Mouse (Mus musculus): ENCODE data around the gene Grip2. TPM values are rescaled to one million over a fixed set of nuclear protein-coding genes. Genes with fewer than 3 reads are reported as not detected.
A peak's percentile ranks its signal among the peaks of the same experiment; 100 is the strongest.

Gene Grip2
- total RNA-seq, 2 experiments from 2014 or later, result 7.2 to 7.4 TPM

DNA sequence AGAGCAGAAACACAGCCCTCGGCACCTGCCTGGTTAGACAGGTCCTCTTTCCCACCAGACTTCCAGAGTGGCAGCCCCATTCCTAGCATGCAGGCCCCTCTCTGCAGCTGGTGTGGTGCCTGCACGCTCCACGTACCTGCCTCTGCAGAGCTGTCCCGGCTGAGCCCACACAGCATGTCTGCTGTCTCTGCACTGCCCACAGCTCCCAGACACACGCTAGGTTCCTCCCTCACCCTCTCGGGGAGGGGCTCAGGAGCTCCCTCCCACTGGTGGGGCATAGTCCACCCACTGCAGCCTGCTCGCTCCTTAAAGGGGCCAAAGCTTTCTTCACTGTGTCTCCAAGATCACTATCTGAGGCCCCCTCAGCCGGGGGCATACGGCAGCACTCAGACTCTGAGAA is 31.0 kb downstream of the Grip2 start:
- peak in 1 of 2 experiments; percentile 42 for DNase-seq

DNA sequence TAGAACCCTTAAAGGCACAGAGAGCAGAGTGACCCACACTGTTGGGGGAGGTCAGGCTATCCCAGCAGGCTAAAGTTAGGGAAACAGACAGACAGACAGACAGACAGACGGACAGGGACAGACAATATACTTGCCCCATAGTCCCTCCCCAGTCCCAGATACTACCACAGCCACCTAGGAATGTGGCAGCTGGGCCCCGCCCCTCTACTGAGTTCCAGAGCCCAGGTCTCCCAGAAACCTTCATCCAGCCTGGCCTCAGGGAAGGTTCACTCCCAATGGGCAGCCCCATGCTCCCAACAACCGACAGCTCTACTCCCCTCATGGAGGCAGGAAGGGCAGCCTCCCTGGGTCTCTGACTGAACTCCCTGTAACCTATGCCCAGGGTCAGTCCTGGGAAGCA is 31.4 kb downstream of the Grip2 start:
- no peak for DNase-seq

DNA sequence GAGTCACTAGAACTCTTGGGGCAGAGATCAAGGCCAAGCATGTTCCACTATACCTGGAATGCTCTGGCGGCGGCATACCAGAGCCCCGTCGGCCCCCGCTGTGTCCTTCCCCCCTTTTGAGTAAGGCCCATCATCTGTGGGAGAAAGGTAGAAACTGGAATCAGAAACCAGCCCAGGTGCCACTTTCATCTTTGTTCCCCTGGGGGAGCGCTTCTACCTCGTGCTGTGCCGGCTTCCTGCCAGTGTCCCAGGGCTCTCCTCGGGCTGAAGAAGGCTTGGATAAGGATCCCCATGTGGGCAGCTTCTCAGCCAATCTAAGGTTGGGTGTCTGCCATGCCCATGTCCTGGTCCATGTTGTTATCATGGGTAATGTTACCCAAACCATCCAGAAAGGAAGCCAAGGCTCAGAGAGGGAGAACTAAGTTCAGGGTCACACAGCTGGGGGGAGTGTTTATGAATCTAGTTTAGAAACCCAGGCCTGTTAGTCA is 38.7 kb downstream of the Grip2 start:
- peak; percentile 43 to 61 for DNase-seq

DNA sequence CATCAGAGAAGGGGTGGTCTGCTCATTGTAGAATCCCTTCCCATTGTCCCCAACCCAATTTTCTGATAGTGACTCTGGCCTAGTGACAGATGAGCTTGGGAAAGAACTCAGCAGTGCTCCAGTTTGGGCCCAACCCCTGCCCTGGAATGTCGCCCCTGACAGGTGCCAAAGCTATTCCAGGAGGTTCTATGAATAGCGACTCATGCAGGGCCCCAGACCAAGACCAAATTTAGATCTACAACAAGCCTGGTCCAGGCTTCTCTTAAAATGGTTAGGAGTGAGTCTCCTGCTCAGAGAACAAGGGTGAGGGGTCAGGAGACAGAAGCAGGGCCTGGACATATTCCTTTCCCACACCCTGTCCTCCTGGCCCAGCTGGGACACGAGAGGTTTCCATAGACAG is 42.0 kb downstream of the Grip2 start:
- peak; percentile 72 to 85 for DNase-seq

DNA sequence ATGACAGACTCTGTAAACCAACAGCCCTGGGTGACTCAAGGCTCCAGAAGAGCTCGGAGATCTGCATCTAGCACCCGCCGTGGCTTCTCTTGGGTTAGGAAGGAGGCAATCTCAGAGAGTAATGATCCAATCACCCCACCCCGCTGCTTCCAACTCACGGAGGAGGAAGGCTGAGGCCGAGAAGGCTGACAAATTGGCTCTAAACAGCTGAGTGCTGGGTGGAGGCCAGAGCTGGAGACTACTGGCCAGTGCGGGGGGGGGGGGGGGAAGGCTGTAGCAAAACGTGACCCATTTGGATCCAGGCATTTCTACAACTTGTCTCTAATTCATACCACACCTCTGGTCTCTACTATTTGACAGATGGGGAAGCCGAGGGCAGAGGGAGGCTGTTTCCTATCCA is 47.8 kb downstream of the Grip2 start:
- no peak for DNase-seq

DNA sequence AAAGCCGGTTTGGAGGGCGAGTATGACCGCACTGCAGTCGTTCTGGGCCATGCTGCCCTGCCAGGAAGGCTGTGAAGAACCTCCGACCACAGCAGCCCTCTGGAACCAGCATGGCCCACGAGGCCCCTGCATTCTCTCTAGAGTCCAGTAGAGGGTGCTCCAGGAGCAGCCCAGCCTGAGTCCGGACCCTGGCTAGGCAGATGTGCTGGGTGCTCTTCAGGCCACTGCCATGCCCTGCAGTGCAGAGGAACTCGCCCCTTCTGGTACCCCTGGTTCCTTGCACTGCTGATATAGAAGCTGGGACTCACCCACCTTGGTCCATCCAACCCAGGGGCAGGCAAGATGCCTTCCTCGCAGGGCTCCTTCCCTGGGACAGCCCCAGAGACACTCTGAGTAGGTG is 50.5 kb downstream of the Grip2 start:
- DNase-seq, result peak; percentile 48 to 68

DNA sequence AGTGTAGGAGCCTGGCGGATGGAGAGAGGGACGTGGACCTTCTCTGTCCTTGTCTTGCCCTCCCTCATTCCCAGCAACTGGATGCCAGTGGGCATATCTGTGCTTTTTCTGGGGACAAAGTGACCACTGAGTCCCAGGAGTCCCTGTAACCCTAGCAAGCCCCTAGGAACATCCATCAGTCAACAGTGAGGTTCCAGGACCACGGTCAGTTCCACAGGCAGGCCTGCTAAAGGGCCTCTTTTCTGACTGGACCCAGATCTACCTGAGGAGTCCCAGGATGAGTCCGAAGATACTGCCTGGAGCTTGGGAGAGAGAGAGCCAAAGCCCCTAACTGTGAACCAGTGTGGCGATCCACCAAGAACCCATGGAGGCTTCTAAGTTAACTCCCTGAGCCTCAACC is 53.1 kb downstream of the Grip2 start:
- no peak for DNase-seq

DNA sequence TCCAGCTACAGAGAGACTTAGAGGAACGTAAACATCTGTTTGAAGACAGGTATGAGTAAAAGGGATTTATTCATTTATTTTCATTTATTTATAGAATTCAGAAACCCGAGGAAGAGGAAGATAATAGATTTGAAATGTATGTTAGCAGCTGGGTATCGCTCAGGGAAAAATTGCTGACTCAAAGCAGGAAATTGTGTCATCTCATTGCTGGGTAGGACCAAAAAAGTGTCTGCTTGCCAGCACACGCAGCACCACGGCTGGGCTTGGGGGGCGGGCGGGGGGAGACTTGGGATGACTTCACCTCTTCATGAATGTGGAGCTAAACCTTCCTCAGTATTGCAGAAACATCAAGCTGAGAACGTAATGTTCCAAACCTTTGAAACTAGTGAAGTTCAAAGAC is 59.5 kb downstream of the Grip2 start:
- no peak for DNase-seq

DNA sequence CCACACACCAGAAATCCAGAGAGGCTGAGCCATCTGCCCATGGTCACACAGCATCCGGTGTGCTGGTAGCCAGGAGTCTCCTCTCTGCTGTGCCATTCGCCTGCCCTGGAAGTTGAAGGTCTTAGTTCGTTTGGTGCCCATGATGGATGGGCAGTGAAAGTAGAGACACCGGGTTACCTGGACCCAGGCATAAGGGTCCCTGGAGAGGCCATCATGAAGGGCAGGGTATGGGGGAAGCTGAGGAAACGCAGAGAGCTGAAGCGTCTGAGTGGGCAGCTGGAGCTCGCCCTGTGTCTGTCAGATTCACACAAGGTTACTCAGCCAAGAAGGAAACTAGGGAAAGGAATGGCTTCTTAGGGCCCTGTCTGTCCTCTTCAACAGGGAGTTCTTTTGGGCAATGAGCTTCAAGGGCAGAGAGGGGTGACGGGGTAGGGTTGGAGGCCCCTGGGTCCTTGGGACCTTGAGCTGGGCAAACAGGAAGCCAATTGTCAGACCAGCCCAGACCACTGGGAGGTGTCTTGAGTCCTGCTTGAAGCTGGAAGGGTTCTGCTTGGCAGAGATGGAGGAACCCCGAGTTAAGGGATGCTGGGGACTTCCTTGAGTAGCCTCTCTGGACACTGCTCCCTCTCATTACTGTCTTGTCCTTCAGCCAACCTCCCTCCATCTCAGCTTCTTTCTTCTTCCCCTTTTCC is 64.9 kb downstream of the Grip2 start:
- no peak for DNase-seq

DNA sequence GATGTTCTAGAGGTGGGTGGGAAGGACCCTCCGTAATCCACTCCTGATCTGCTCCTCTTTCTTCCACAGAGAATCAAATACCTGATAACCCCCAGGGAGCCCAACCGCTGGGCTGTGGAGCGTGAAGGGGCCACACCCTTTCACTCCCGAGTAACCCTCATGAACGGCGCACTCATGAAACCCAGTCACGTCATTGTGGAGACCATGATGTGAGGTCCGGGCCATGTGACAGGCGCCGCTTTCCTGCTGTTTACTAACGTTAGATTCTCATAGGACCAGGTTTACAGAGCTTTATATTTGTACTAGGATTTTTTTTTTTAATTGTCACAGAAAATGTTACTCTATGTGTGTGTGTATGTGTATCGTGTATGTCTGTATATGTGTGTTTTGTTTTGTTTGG is 72.2 kb downstream of the Grip2 start:
- DNase-seq, result no peak

DNA sequence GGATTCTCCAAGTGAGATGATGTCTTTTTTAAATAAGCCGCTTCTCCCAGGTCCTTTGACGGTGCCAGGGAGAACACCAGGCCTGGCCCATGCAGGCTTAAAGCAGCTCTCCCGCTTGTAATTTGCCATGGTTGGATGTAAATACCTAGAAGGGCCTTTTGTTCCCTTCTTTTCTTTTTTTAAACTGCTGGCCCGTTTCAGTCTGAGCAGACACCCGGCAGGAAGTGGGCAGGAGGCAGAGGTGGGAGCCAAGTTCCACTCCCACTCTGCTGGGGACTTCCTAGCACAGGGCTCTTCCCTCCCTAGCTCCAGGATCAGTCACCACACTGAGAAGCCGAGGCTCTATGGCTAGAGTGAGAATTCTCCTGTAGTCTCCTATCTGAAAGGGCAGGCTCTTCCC is 73.0 kb downstream of the Grip2 start:
- no peak for DNase-seq

DNA sequence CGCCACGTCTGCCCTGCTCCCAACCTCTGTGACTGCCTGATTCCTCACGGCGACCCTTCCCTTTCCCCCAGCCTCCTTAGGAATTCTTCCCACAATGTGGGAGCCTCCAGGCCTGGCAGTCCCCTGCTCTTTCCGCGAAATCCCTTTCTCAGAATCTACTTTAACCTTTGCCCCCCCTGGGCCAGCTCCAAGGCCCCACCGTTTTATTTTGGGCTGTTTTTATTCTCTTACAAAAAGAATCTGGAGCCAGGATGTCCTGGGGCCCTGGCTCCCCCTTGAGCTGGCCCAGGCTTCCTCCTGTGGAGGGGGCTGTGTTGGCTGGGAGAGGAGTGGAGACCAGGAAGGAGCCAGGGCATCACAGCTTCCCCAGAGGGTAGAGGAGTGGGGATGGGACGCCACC is 74.2 kb downstream of the Grip2 start:
- DNase-seq, result peak in 1 of 2 experiments; percentile 35

DNA sequence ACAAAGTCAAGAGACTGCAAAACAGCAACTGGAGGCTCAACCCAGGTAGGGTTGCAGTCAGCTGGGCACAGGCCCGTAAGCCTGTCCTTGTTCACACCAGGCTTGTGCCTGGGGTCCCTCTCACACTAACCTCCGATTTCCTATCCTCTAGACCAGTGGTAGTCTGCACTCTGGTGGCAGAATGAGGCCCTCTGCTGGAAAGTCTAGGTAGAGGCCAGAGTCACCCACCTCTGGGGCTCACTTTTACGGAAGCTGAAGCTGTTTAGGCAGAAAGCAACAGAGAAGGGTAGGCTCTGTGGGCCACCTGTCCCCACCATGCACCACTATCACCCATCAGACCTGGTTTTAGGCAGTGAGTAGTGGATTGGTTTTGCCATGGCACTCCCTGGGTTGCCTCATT is 76.1 kb downstream of the Grip2 start:
- DNase-seq, result no peak

DNA sequence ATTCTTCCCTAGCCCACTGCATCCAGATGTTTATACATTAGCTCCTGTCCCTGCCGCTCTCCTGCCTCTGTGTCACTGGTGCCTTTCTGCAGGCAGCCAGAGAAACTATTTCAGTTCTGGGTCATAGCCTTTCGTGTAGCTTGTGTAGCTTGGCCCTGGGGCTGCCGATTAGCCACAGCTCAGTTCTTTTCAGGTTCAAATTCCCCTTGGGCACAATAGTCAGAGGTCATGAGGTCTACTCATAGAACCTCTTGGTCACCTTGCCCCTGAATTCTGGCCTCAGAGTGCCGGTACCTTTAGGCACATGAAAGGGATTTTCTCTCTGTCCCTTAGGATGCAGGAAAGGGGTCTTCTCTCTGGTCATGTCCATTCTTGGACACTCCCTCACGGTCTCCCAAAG is 80.3 kb downstream of the Grip2 start:
- no peak for DNase-seq

DNA sequence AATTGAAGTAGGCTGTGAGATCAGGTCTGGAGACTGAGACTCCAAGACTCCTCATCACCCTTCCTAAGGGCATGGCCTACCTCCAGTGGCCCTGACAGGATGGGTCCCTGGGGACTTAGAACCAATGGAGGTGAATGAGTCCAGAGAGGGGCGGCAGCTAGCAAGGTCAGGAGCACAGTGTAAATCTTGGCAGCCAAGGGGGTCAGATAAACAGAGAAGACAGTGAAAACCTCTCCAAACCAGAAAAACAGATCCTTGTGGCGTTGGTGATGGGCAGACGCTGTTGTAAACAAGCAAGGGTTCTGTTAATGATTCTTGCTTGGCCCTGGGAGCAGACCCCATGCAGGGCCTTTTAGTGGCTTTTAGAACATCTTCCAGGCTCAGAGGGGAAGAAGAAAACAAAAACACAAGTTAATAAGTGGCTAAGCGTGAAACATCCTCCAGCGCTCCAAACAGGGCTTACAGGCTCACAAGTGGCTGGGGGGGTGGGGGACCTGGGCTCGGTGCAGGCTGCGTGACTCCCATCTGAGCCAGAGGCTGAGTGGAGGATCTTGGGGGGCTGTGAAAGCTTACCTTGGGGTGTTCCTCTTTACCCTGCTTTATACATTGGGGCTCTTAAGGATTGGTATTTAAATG is 81.0 kb downstream of the Grip2 start:
- no peak for DNase-seq

DNA sequence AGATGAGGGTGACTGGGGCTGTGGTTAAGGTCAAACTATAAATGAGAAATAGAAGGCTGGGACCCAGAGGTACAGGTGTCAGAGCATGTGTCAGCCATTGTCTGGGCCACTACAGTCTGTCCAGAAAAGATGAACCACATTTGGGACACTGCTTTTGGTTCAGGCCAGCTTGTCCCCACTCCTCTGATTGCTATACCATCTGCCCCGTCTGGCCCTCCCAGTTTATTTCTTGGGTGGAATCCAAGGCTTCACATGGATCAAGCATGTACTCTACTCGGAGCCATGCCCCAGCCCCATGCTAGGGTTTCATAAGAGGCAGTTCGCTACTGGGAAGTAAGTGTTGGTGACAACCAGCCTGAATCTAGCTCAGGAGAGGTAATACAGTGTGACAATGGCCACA is 81.8 kb downstream of the Grip2 start:
- no peak for DNase-seq

DNA sequence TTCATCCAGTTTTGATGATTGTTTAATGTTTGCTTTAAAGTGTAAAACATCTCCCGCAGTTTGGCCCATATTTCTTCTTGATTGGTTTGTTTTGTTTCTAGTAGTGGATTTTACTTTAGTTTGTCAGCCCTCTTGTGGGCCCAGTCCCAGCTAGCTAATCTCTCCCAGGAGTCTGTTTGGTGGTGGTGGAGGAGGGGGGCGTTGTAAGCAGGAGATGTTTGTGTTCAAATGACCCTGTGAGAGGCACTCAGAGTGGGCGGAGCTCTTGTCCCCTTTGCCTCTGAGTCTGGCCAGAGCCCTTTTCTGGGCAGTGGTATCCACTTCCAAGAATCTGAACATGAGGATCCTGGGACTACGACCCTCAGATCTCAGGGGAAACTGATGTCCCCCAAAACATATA is 83.2 kb downstream of the Grip2 start:
- no peak for DNase-seq

DNA sequence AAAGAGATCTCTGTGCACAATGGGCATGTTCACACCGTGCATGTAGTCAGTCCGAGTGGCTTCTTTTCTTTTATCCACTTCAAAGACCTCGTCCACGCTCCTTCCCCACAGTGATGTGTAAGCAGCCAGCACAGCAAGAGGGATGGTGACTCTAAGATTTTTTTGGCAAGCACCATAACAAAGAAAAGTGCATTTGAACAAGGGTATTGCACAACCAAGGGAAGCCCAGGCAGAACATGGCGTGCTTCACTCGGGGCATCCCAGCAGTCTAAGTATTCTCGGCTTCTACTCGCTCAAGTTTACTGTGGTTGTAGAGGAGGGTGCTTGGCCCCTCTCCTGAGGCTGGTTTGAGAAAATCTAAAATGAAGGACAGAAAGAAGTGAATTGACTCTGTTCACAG is 84.1 kb downstream of the Grip2 start:
- no peak for DNase-seq

DNA sequence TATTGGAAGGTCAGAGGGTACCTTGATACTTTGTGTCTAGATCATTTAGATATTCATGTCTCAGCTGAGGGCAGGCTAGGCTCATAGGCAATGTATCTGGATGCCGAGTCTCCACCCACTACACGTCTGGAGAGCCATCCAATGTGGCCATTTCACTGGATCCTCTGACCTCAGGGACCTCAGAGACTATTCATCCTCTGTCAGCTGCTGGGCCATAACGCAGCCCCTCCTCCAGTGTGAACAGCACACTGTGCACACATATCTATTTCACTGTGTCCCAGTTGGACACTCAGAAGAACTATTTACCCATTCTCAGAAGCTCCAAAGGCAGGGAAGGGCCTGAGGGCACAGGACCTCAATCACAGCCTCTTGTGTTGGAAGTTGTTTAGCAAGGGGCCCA is 84.6 kb downstream of the Grip2 start:
- no peak for DNase-seq

DNA sequence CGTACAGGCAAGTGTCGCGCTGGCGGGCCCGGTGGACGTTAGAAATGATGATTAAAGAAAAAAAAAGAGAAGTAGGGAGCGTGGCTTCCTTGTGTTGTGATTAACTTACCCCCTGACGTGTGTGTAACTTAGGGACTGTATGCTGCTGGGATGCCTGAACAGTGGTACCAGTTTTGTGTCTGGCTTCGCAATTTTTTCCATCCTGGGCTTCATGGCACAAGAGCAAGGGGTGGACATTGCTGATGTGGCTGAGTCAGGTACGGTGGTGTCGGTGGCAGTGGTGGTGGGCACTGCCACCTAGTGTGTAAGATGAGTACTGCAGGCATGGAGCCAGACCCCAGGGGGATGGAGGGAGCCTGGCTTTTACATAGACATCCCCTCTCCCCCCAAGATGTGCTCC is 86.0 kb downstream of the Grip2 start:
- DNase-seq, result peak; percentile 61 to 82

DNA sequence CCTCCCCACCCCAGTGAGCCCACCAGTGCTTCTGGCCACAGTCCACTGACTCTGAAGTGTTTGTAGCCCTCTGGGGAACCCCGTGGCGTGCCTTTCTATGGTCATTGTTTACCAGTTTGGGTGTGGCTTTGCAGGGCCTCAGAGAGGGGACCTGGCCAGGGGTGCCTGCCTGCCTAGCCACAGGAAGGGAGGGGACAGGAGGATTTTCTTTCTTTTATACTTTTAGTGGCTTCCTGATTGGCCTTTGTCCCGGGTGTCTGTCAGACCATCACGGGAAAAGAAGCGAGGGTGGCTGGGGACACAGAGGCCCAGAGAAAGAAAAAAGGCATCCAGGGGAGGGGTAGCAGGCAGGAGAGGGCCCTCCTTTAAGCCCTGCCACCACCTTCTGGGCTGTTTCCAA is 89.0 kb downstream of the Grip2 start:
- peak; percentile 54 to 81 for DNase-seq

DNA sequence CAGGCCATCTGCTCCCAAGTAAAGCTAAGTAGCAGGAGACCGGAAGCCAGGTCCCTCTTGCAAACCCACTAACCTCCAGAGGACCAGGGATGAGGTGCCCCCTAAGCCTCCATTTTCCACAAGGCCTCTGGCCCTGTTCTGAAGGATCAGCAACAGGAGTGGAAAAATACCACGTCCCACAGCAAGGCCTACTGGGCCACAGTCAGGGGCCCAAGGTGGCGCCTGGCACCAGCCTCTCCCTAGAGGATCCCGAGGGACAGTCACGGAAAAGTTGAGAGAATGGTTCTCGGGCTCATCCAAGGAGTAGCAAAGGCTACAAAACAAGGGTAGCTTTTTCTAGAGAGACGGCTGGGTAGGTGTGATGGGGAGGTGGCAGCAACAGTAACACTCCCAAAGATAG is 89.6 kb downstream of the Grip2 start:
- peak in 1 of 2 experiments; percentile 30 for DNase-seq

DNA sequence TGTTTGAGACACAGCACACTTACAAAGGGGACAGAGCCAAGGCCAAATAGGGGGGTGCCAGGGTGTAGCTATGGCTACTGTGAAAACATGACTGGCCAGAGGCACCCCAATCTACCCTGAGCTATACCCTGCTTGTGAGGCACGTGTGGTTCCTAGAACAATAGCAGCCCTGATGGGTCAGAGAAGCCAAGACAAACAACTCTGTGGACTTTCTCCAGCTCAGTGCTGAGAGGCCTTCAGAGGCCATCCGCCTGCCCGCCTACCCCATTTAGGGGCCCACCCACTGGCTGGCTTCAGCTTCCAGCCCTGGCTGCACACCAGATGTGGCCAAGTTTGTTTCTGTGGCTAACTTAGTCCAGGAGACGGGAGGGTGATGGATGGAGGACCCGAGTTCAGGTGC is 90.6 kb downstream of the Grip2 start:
- peak; percentile 70 to 87 for DNase-seq

DNA sequence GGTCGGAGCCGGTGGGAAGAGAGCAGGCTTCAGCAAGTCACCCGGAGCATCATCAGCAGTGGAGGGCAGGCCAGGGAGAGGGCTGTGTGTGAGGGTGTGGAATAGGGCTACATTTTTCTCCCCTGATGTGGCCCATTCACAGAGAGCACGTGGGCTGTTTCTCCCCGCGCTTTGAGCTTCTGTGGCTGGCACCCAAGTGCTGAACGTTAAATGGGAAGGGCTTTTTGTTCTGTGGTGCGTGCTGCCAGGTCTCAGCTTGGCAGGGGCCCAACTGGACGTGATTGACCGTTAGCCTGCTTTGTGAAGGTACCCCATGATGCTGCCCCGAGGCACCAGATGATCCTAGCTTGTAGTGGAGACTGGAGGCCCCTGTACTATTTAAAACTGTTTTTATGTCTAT is 94.9 kb downstream of the Grip2 start:
- DNase-seq, result peak in 1 of 2 experiments; percentile 31
